Mouse (Mus musculus): ENCODE measurements around the gene Zkscan5. TPM values are rescaled to one million over a fixed set of nuclear protein-coding genes. Genes with fewer than 3 reads are reported as not detected.

Gene Zkscan5
- polyA plus RNA-seq (2015; fragmentation: Nextera tagmentation; extraction: Ambion mirVana), result 12.4 and 14.1 TPM in 2 replicates

DNA sequence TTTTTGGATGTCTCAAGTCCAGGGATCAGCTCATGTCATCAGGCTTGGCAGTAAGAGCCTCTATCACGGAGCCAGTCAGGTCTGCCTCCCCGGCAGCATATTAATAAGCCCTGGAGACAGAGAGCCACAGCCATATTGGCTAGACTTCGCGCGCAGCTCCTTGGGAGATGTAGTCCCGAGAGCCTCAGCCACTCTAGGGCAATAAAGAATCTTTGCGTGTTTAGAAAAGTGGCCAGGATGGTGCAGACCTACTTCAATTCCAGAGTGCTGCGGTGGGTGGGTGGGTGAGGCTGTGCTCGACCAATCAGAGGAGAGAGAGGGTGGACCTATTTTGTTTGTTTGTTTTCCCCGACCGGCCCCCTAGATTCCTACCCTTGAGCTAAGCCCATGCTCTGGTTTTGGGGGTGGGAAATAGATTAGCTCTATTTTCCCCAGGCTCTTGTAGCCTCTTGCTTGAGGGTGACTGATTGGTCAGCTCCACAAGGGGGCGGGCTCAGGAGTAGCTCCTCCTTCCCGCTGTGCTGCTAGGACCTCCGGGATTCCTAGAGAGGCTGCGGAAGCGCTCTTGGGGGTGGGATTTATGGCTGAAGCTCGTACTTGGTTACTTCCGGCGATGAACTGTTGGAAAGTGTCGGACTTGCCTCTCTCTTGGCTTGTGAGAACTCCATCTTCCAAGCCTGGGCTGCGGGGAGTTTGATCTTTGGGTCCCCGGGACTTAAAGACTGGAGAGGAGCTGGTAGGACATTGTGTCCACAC is at the start of gene Zkscan5:
TSS of gene Zkscan5 (plus strand) at position 627 of the 756 bp plus-strand sequence.
- Histone ChIP-seq H3K4me3 (peak within 1 kb of the TSS; percentile 61), H3K27me3 (no peaks in the 10 kb centered on the region), H3K9me3 (no peaks in the 10 kb centered on the region), H3K36me3 (peaks cover 11% of the 10 kb centered on the region; the same call in 1 of the 2 replicates), H3K4me1 (peaks cover 31% of the 10 kb centered on the region), H3K27ac (peak within 1 kb of the TSS; percentile 90), H3K4me2 (peak within 1 kb of the TSS; percentile 74), H3K9ac (peak within 1 kb of the TSS; percentile 60)
- under 1% methylated on average over 22 of the region's 22 CpGs for WGBS
- ATAC-seq (ENCODE audit: borderline replicate concordance, extremely low read depth, low FRiP score, low TSS enrichment), result peak; percentile 97

DNA sequence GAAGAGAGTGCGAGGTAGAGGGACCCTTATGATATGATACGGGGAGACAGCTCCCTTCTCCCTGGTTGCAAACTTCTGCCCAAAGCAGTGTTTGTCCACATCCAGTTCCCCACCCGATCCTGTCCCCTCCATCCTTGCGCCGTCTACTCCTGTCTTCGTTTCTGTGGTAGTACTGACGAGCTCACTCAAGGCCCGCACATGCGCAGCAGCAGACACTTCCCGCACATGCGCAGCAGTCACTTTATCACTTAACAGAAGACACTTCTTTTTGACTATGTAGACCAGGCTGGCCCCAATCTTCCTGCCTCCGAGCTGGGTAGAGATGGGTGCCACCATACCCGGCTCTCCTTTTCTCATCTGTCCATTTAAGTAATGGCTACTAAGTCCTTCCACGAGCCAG is 43.0 kb upstream of the Zkscan5 start:
- Histone ChIP-seq H3K4me3 (no peak overlapping the region), H3K36me3 (peaks cover 40% of the 10 kb centered on the region), H3K4me2 (no peak overlapping the region), H3K9ac (no peak overlapping the region), H3K4me1 (peaks cover 14% of the 10 kb centered on the region), H3K9me3 (no peaks in the 10 kb centered on the region), H3K27me3 (no peaks in the 10 kb centered on the region), H3K27ac (no peak overlapping the region)
- WGBS, result 94% methylated on average over 14 of the region's 14 CpGs
- no peak for ATAC-seq (ENCODE audit: borderline replicate concordance, extremely low read depth, low FRiP score, low TSS enrichment)

DNA sequence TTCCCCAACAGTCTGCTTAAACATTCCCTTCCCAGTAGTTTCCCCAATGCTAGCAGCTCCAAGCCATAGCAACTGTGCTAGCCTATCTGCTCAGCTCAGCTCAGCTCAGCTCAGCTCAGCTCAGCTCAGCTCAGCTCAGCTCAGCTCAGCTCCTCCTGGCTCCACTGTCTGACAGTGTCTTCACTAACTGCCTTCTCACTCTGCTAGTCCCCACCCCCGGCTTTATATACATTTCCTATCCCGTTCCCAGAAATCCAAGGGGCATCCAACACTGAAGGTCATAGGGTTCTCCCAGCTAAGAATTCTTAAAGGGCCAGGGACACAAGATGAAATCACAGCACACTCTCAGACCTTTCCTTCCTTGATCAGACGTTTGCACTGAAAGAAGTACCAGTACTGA is 39.7 kb upstream of the Zkscan5 start:
- Histone ChIP-seq H3K27me3 (no peaks in the 10 kb centered on the region), H3K4me1 (peaks cover 27% of the 10 kb centered on the region), H3K9me3 (no peaks in the 10 kb centered on the region), H3K27ac (no peak overlapping the region), H3K4me3 (no peak overlapping the region), H3K9ac (no peak overlapping the region), H3K36me3 (peaks cover 16% of the 10 kb centered on the region), H3K4me2 (no peak overlapping the region)
- WGBS, result 40% methylated on average over 3 of the region's 3 CpGs
- no peak for ATAC-seq (ENCODE audit: borderline replicate concordance, extremely low read depth, low FRiP score, low TSS enrichment)

DNA sequence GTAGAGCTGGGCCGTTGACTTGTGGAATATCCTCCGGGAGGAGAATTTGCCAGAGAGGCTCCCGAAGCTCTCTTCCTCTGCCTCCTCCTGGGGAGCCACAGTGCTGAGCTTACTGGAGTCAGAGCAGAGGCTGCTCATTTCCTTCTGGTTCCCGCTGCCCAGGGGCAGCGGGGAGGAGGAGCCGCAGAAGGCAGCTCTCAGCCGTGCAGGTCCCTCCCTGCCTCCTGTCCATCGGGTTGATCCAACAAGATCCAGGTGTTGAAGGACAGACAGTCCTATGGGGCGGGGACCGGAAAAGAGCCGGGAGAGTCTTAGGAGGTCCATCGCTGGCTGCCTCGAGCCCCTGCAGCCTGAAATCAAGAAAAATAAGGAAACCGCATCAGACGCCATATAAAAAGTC is 39.2 kb upstream of the Zkscan5 start:
- no peak overlapping the region for H3K27ac ChIP-seq
- WGBS, result 85% methylated on average over 15 of the region's 15 CpGs
- no peaks in the 10 kb centered on the region for H3K27me3 ChIP-seq
- ATAC-seq (ENCODE audit: borderline replicate concordance, extremely low read depth, low FRiP score, low TSS enrichment), result no peak
- no peaks in the 10 kb centered on the region for H3K9me3 ChIP-seq
- H3K36me3 ChIP-seq, result peaks cover 16% of the 10 kb centered on the region
- peaks cover 27% of the 10 kb centered on the region for H3K4me1 ChIP-seq
- no peak overlapping the region for H3K9ac ChIP-seq
- no peak overlapping the region for H3K4me2 ChIP-seq
- no peak overlapping the region for H3K4me3 ChIP-seq

DNA sequence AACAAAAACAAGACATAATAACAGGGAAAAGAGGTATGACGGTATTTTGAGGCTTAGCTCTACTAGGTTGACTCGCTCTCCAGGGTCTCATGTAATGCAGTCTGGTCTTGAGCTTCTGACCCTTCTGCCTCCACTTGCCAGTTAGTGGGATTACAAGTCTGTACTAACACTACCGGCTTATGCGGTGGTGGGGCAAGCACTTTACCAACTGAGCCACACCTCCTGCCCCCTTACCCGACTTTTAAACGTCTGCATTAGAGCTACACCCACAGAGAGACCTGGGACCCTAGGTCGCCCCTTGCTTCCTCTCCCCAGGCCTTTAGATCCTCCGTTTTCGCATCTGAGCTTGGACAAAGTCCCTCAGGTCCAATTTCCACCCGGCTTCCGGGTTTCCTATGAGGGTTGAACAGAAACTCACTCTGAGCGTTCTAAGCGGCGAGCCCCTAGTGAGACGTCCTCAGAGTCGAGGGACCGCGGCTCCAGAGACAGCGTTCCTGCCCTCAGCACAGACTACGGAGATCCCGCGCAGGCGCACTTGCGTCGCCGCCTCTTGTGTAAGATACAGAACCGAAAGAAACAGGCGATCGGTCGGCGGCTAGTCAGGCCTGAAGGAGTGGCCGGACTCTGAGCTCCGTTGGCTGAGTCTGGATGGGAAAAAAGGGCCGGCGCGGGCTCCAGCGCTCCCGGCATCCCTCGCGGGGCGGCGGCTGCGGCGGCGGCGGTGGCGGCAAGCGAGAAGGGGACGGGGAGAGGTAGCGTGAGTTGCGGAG is 37.6 kb upstream of the Zkscan5 start, which contains the start of the genes Ptcd1 and Cpsf4:
TSS of gene Ptcd1 (minus strand) at position 573 of the 770 bp plus-strand sequence.
TSS of gene Cpsf4 (plus strand) at position 678 of the 770 bp plus-strand sequence.
- ATAC-seq (ENCODE audit: borderline replicate concordance, extremely low read depth, low FRiP score, low TSS enrichment), result peak; percentile 96
- H3K4me2 ChIP-seq, result peak within 1 kb of the TSS; percentile 86
- H3K36me3 ChIP-seq, result peaks cover 23% of the 10 kb centered on the region
- peak within 1 kb of the TSS; percentile 88 for H3K27ac ChIP-seq
- H3K4me1 ChIP-seq, result peaks cover 27% of the 10 kb centered on the region
- no peaks in the 10 kb centered on the region for H3K27me3 ChIP-seq
- H3K4me3 ChIP-seq, result peak within 1 kb of the TSS; percentile 78
- WGBS, result under 1% methylated on average over 51 of the region's 51 CpGs
- H3K9me3 ChIP-seq, result no peaks in the 10 kb centered on the region
- H3K9ac ChIP-seq, result peak within 1 kb of the TSS; percentile 94

DNA sequence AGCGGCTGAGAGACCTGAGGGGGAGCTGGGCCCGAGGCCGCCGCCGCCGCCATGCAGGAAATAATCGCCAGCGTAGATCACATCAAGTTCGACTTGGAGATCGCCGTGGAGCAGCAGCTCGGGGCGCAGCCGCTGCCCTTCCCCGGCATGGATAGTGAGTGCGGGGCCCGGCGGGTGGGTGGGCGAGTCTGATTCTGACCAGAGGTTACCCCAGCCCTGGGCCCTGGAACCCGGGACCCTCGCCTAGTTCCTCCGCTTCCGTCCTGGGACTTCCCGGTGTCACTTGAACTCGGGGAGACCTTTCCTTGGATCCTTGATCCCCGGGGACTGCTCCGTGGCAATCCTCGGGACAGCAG is 37.1 kb upstream of the Zkscan5 start:
- Histone ChIP-seq H3K4me3 (peak overlapping the region; percentile 78), H3K27ac (peak overlapping the region; percentile 88), H3K4me2 (peak overlapping the region; percentile 86), H3K9ac (peak overlapping the region; percentile 94), H3K4me1 (peaks cover 27% of the 10 kb centered on the region), H3K36me3 (peaks cover 26% of the 10 kb centered on the region), H3K27me3 (no peaks in the 10 kb centered on the region), H3K9me3 (no peaks in the 10 kb centered on the region)
- ATAC-seq (ENCODE audit: borderline replicate concordance, extremely low read depth, low FRiP score, low TSS enrichment), result peak; percentile 50
- WGBS, result under 1% methylated on average over 26 of the region's 28 CpGs

DNA sequence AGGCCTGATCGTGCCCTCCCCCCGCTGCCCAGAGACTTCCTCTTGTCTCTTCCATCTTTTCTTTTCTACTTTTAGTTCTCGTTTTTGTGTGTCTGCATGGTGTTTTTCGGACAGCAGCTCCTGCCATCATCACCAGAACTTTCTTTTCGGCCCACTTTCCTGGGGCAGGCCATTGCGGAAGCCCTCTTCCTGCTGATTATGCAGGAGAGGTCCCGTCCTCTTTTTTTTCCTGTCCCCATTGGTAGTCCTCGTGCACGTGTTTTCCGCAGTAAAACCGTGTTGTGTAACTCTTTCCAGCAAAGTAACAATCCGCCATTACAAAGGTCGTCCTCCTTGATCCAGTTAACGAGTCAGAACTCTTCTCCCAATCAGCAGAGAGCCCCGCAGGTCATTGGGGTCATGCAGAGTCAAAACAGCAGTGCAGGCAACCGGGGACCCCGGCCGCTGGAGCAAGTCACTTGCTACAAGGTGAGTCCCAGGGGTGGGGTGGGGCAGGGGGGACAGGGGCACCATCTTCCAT is 25.8 kb upstream of the Zkscan5 start:
- no peaks in the 10 kb centered on the region for H3K27me3 ChIP-seq
- H3K27ac ChIP-seq, result no peak overlapping the region
- WGBS, result 83% methylated on average over 18 of the region's 18 CpGs
- peaks cover 98% of the 10 kb centered on the region for H3K36me3 ChIP-seq
- no peaks in the 10 kb centered on the region for H3K4me1 ChIP-seq
- no peak for ATAC-seq (ENCODE audit: borderline replicate concordance, extremely low read depth, low FRiP score, low TSS enrichment)
- H3K4me2 ChIP-seq, result no peak overlapping the region
- no peak overlapping the region for H3K9ac ChIP-seq
- no peaks in the 10 kb centered on the region for H3K9me3 ChIP-seq
- H3K4me3 ChIP-seq, result no peak overlapping the region

DNA sequence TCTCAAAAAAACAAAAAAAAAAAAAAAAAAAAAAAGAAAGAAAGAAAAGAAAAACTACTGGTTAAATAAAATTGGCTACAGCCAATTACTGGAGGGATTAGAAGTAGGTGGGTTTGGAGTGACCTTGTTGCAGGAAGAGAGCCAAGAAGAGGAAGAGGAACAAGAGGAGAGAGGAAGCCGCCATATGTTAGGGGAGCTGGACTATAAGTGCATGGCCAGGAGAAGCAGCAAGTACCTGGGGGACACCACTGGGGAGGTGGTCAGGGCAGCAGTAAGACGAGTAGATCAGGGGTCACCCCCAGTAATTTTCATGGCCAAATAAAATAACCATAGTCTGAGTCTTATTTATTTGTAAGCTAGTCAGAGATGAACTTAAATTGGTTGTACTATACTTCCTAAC is 19.1 kb upstream of the Zkscan5 start:
- Histone ChIP-seq H3K4me1 (peaks cover 9% of the 10 kb centered on the region), H3K27me3 (no peaks in the 10 kb centered on the region), H3K36me3 (peaks cover 72% of the 10 kb centered on the region), H3K4me3 (no peak overlapping the region), H3K4me2 (no peak overlapping the region), H3K9ac (no peak overlapping the region), H3K27ac (no peak overlapping the region), H3K9me3 (no peaks in the 10 kb centered on the region)
- 91% methylated on average over 2 of the region's 2 CpGs for WGBS
- ATAC-seq (ENCODE audit: borderline replicate concordance, extremely low read depth, low FRiP score, low TSS enrichment), result no peak

DNA sequence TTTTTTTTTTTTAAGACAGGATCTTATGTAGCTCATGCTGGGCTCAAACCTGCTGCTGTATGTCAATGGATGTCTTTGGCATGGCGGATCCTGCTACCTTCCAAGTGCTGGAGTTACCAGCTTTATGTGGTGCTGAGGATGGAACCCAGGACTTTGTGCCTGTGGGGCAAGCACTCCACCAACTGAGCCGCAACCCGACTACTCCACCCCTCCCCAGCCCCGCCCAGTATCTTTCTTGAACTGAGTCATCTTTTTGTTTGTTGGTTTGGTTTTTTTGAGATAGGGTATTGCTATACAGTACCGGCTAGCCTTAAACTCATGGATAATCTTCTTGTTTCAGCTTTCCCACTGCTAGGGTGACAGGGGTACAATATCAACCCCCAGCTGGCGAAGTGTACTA is 14.9 kb upstream of the Zkscan5 start:
- Histone ChIP-seq H3K4me3 (no peak overlapping the region), H3K36me3 (peaks cover 35% of the 10 kb centered on the region), H3K4me1 (peaks cover 13% of the 10 kb centered on the region), H3K27me3 (no peaks in the 10 kb centered on the region), H3K27ac (no peak overlapping the region), H3K4me2 (no peak overlapping the region), H3K9me3 (no peaks in the 10 kb centered on the region), H3K9ac (no peak overlapping the region)
- ATAC-seq (ENCODE audit: borderline replicate concordance, extremely low read depth, low FRiP score, low TSS enrichment), result no peak
- WGBS, result 91% methylated on average over 6 of the region's 6 CpGs

DNA sequence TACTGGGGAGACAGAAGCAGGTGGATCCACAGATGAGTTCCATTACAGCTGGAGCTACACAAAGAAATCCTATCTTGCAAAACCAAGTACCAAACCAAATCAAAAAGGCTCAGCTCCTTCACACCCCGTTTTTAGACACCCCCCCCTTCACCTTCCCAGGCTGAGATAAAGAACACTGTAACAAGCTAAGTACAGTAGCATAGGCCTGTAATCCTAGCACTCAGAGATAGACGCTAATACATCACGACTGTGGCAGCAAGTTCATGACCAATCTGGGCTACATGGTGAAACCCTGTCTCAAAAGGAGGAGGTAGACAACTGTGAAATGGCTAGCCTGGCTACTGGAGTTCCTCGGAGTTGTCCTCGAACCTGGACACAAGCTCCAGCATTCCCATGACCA is 14.0 kb upstream of the Zkscan5 start:
- Histone ChIP-seq H3K4me3 (peak overlapping the region; percentile 66), H3K27me3 (no peaks in the 10 kb centered on the region), H3K27ac (no peak overlapping the region), H3K9ac (peak overlapping the region; percentile 79), H3K4me2 (peak overlapping the region; percentile 72), H3K4me1 (peaks cover 13% of the 10 kb centered on the region), H3K36me3 (peaks cover 36% of the 10 kb centered on the region), H3K9me3 (no peaks in the 10 kb centered on the region)
- 35% methylated on average over 5 of the region's 5 CpGs for WGBS
- ATAC-seq (ENCODE audit: borderline replicate concordance, extremely low read depth, low FRiP score, low TSS enrichment), result no peak

DNA sequence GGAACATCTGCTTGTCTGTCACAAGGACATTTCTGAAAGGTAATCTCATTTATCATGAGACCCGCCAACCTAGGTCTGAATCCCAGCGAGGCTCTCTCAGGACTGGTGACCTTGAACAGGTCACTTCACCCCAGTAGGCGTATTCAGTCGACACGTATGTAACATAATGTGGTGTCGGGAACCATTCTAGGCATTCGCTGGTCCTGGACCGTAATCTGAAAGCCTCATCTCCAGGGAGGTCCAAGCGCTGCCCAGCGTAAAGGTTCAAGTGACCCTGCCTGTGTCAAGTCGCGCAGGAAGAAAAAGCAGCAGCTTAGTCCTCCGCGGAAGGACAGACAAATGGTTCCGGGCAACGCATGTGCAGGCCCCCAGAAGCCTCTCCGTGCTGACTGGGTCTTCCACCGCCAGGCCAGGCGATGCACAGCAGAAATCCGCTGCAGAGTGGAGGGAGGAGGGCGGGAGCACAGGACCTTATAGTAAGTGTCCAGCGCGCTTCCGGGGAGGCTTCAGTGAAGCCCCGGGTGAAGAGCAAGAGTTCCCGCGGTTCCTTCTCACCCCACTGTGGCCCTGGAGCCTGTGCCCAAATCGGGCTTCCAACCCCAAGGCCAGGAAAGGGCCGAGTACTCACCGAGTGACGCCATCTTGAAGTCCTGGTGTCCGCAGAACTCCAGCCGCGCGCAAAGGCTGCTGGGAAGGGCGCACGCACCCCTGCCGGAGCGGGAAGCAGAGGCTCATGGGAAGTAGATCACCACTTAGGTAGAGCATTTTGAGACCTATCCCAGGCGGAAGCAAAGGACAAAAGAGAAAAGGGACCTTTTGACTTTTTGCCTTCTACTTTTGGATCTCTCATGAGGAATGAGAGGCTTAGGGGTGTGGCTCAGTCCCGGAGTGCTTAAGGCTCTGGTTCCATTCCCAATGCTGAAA is 13.2 kb upstream of the Zkscan5 start:
- Histone ChIP-seq H3K36me3 (peaks cover 35% of the 10 kb centered on the region), H3K4me2 (peak overlapping the region; percentile 72), H3K27me3 (no peaks in the 10 kb centered on the region), H3K4me3 (peak overlapping the region; percentile 66), H3K9me3 (no peaks in the 10 kb centered on the region), H3K4me1 (peaks cover 13% of the 10 kb centered on the region), H3K9ac (peak overlapping the region; percentile 79), H3K27ac (peak overlapping the region; percentile 79)
- ATAC-seq (ENCODE audit: borderline replicate concordance, extremely low read depth, low FRiP score, low TSS enrichment), result peak; percentile 91
- under 1% methylated on average over 41 of the region's 41 CpGs for WGBS

Data from lung, embryonic 15.5 days (tissue).